Mouse (Mus musculus): Measurements from ENCODE around the gene Cln6. TPM values are rescaled to one million over a fixed set of nuclear protein-coding genes. Genes with fewer than 3 reads are reported as not detected.

The Cln6 gene
- 5.2 and 11.2 TPM in 2 replicates for polyA plus RNA-seq (2021; fragmentation: Nextera tagmentation)
- long read RNA-seq, experiment 1, transcript Cln6-201 (7 exons, 2,142 nt) = major isoform, 21 of 24 reads
- long read RNA-seq, experiment 1, partial matches to known transcripts = 0 of 24 reads
- long read RNA-seq, experiment 1, other reads (novel, unspliced or antisense) = 3 of 24 reads
- long read RNA-seq, experiment 2, partial matches to known transcripts = 0 of 3 reads
- long read RNA-seq, experiment 2, other reads (novel, unspliced or antisense) = 2 of 3 reads

GRCm38 (mm10) chr9:62838506-62839171 is at the start of gene Cln6:
Gene Cln6, plus strand, starts transcription at chr9:62838785.

GRCm38 (mm10) chr9:62811516-62812121 is 27.0 kb upstream of the Cln6 start, which contains the start of gene Fem1b:
Gene Fem1b, minus strand, starts transcription at chr9:62811934.

GRCm38 (mm10) chr9:62857719-62858261 is 19.2 kb downstream of the Cln6 start, which contains the start of gene Calml4:
Gene Calml4, plus strand, starts transcription at chr9:62858080.

Other genes with a start within 250 kb of the Cln6 start
- gene Itga11, start 161.0 kb upstream of the Cln6 start, polyA plus RNA-seq (2021; fragmentation: Nextera tagmentation) = 0.55 and 0.82 TPM in 2 replicates
- 8.9 and 12.5 TPM in 2 replicates for gene Fem1b, start 26.9 kb upstream of the Cln6 start, polyA plus RNA-seq (2021; fragmentation: Nextera tagmentation)
- gene Calml4, start 19.3 kb downstream of the Cln6 start, polyA plus RNA-seq (2021; fragmentation: Nextera tagmentation) = 2.3 and 2.8 TPM in 2 replicates
- 24.7 and 25.7 TPM in 2 replicates for gene Pias1, start 149.1 kb downstream of the Cln6 start, polyA plus RNA-seq (2021; fragmentation: Nextera tagmentation)